Mouse (Mus musculus) olfactory bulb, adult 2 months (tissue): ENCODE results near the gene Pafah1b1.

Experiments used
- CTCF ChIP-seq: fragments of 200-500 bp; IDR thresholded peaks from 2 replicates; pipeline ENCODE4 v1.5.1; 2012; ENCODE audit warnings: low read depth, mild to moderate bottlenecking, low read length, moderate library complexity; ENCODE audit not compliant: insufficient read depth
- POLR2A ChIP-seq: fragments of 200-500 bp; IDR thresholded peaks from 2 replicates; pipeline ENCODE4 v1.6.1; 2012; ENCODE audit warnings: mild to moderate bottlenecking, low read depth, low read length, moderate library complexity; ENCODE audit not compliant: insufficient read depth

DNA sequence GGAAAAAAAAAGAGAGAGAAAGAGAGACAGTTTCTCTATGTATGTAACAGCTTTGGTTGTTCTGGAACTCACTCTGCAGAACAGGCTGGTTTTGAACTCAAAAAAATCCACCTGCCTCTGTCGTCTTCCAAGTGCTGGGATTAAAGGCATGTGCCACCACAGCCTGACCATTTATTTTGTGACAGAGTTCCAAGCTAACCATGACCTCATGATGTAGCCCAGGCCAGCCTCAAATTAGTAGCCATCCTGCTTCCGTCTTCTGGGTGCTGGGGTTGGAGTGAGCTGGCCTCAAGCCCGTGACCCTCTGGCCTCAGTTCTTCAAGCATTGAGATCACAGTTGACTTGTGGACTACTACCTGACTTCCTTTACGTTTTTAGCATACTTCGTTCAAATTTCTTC, 56.0 kb downstream of the Pafah1b1 start:
- TF ChIP-seq POLR2A (no peak), CTCF (no peak)
